Mouse (Mus musculus): ENCODE measurements at regions not wholly inside any gene's neighbourhood (a gene's known extent, or its start where the extent isn't known, plus 50 kb on each side); places are given as distances from the start of the nearest gene placed in this dataset.

DNA sequence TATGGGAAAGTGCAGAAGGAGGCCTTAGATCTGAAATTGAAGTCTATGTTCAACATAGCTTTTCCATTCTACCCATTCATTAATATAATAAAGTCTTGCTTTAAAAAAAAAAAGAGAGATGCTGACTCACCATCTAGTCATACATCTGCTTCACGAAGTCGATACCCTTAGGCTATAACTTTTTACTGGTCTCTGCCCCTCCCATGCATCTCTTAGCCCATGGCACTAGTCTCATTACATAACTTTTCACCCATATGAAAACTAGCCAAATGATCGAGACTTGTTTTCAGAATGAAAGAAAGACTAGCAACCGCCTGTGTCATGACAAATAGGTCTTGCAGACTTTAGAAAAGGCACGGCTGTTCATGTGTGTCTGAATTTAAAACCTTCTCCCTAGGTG, 116.6 kb upstream of the Gdnf start:
- DNase-seq (ENCODE audit: low spot score): no peak

- no peak for DNase-seq (ENCODE audit: low spot score)
Observed at GRCm38 (mm10) chr15:7697724-7698123, 112.9 kb upstream of the Gdnf start.

GRCm38 (mm10) chr15:7708836-7709235, 101.8 kb upstream of the Gdnf start:
- no peak for DNase-seq (ENCODE audit: low spot score)

DNA sequence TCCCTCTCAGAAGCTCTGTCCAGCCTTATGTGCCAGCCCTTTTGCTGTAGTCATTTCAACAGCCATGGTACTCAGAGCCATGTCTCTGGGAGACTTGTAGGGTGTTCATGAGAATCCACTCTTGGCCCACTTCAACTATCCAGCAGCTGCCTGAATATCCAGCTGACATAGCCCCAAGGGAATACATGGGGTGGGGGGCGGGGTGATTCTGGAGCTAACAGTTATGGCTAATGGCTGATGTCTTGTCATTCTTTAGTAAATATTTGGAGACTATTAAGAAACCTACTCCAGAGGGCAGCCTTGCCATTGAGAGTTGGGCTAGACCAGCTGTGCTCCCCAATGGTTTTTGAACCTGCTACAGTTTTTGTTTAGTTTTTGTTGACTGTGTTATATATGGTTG, 96.0 kb upstream of the Gdnf start:
- DNase-seq (ENCODE audit: low spot score): no peak

DNA sequence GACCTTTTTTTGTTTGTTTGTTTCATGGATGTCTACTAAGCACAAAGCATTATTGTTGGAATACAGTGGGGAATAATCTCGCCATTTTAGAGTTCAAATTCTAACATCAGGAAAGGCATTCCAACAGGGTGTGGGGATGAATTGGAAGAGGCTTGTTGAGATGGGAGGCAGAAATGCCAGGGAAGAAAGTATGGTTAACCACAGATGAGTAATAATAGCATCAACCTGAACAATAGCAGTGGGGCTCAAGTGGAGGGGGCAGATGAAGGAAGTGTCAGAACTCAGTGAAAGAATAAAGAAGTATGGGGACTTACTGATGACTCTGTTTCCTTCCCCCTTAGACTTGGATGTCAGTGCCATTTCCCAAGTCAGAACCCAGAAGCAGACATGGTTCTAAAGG, 94.5 kb upstream of the Gdnf start:
- DNase-seq (ENCODE audit: low spot score): no peak

- DNase-seq (ENCODE audit: low spot score): no peak
Observed at GRCm38 (mm10) chr15:7723202-7723721, 87.4 kb upstream of the Gdnf start.

GRCm38 (mm10) chr15:7723770-7724169, 86.9 kb upstream of the Gdnf start:
- no peak for DNase-seq (ENCODE audit: low spot score)

- no peak for DNase-seq (ENCODE audit: low spot score)
Observed at GRCm38 (mm10) chr15:7725505-7725904, 85.1 kb upstream of the Gdnf start.

- DNase-seq (ENCODE audit: low spot score): no peak
Observed at GRCm38 (mm10) chr15:7747586-7747985, 63.1 kb upstream of the Gdnf start.

DNA sequence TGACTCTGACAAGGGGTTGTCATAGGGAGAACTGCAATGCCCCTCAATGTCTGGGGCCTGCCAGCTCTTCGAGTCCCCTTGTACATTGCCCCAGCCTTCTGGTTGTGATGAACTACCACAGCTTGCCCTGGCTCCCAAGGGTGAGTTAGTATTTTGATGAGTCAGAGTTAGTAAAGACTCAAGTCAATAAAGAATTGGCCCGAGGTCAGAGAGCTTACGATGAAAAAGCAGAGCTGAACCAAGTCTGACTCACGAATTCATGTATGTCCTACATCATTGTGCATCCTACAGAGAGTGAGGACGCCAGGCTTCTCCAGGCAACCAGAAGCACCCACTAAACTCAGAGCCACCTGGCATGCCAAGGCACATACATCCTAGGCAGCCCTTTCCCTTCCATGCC, 60.2 kb upstream of the Gdnf start:
- DNase-seq (ENCODE audit: low spot score): no peak
